Mouse (Mus musculus) bone marrow, adult 2 months (tissue): ENCODE results near the gene Fam216a. TPM values are rescaled to one million over a fixed set of nuclear protein-coding genes. Genes with fewer than 3 reads are reported as not detected.
"Not testable (repeated sequence)": the region's sequence is repeated elsewhere in the genome, so short reads cannot be mapped to it uniquely, and the experiment has no call there.

Experiments
- H3K27ac ChIP-seq: fragments of 200-500 bp; 2 replicates; pipeline ENCODE4 v1.5.1; 2012; ENCODE audit warnings: low read depth, mild to moderate bottlenecking, control low read depth, inconsistent platforms, low read length; ENCODE audit not compliant: control insufficient read depth, poor library complexity, insufficient read depth
- H3K4me1 ChIP-seq: fragments of 200-500 bp; 2 replicates; pipeline ENCODE4 v1.6.1; 2011; ENCODE audit warnings: low read length; ENCODE audit not compliant: control insufficient read depth, insufficient read depth
- H3K4me3 ChIP-seq: fragments of 200-500 bp; replicated peaks from 2 replicates; pipeline ENCODE3; 2011; ENCODE audit warnings: mild to moderate bottlenecking, low read depth, low read length, control low read depth; ENCODE audit not compliant: control insufficient read depth
- CTCF ChIP-seq: fragments of 200-500 bp; IDR thresholded peaks from 2 replicates; pipeline ENCODE4 v1.5.1; 2011; ENCODE audit warnings: low read length, control low read depth; ENCODE audit not compliant: control insufficient read depth, insufficient read depth
- POLR2A ChIP-seq: fragments of 200-500 bp; IDR thresholded peaks from 2 replicates; pipeline ENCODE4 v1.6.1; 2011; ENCODE audit warnings: low read depth, mild to moderate bottlenecking, control low read depth, low read length, borderline replicate concordance; ENCODE audit not compliant: control insufficient read depth
- WGBS: fragments of 180-500 bp; shearing (Covaris S2); methylation state at CpG from one replicate; pipeline ENCODE4 v1.1.7; 2018; 5-methylcytosine and 5-hydroxymethylcytosine counted together
- polyA plus RNA-seq: library from polyadenylated mRNA; stranded (reverse); fragments of >200 nt; gene quantifications from 2 replicates; pipeline ENCODE4 v1.2.4, GENCODE M21; 2011; ENCODE audit warnings: low replicate concordance; ENCODE audit not compliant: missing spikeins, insufficient read depth, insufficient read length

The Fam216a gene
- polyA plus RNA-seq, 1 experiment, result 16.4 TPM

DNA sequence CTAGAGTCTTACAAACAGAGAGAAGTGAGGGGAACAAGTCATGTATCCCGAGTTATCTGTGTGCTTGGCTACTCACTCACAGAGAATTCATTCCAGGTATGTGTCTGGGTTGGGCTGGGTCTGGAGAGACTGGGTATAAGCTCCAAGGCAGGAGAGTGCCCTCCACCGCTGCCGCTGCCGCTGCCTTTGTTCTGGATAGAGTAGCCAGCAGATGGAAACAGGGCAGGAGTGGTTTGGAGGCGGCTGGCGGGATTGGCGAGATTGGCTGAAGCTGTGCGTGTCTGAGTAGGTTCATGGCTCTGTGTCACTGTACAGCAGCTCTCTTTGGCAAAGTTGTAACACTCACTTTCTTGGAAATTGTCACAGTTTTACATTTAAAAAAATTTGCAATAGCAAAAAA lies 48.6 kb downstream of the Fam216a start:
- H3K4me1 ChIP-seq, result no peaks in the 10 kb centered on the region
- no peak overlapping the region for H3K4me3 ChIP-seq
- 90% methylated on average over 8 of the region's 8 CpGs for WGBS
- no peak overlapping the region for H3K27ac ChIP-seq
- TF ChIP-seq CTCF (no peak), POLR2A (no peak)

DNA sequence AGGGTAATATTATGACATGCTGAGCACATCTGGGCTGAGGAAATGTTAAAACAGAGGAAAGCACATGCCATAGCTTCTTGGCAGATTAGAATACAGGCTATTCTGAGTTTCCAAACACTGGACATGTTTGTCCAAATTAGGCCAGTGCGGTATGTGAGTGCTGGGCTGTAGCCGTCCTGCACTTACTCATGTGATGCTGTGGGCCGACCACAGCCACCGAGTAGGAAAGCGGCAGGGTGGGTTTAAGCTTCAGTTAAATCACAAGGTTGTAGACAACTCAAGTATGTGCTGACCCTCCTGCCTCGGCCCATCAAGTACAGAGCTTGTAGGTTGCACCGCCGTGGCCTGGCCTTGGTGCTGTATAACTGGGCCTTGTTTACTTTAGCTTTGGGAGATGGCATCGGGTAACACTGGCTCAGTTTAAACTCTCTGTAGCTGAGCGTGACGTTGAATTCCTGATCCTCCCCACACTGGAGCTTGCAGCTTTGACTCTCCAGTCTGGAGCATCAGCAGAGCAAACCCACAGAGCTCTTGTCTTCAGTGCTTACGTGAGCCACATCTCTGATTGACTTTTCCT lies 51.9 kb downstream of the Fam216a start:
- WGBS, result 93% methylated on average over 12 of the region's 12 CpGs
- Histone ChIP-seq H3K27ac (no peak overlapping the region), H3K4me3 (no peak overlapping the region), H3K4me1 (peaks cover 2% of the 10 kb centered on the region; the same call in 1 of the 2 replicates)
- no peak for TF ChIP-seq POLR2A

DNA sequence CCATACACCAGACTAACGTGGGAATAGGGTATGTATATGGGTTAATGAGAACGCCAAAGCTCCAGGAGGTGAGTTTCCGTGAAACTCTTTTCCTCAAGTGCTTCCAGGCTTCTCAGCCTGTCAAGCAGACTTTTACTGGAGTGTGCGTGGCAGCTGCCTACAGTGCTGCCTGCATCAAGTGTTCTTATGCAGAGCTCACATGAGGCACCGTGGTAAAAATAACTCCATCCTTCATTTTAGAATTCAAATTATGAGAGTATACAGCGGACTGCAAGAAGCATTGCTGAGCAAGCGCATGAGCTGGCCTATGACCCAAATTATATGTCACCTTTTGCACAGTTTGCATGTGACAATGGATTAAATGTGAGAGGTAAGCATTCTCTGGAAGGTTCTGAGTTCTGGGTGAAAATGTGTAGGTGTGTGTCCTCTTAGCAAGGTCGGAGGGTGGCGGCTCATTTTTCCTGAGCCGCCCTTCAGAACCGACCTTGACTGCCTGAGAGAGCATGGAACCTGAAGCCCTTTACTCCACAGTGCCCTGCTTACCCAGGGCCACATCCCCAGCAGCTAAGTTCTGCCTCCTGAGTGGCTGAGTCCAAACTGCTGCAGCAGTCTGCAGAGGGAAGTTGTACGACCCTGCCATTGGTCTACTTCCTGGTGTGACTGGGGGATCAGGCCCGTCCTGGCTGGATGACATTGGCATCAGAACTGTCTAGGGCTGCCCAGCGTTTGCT lies 52.5 kb downstream of the Fam216a start:
- H3K27ac ChIP-seq, result no peak overlapping the region
- 81% methylated on average over 14 of the region's 14 CpGs for WGBS
- H3K4me3 ChIP-seq, result no peak overlapping the region
- TF ChIP-seq CTCF (no peak), POLR2A (no peak)
- H3K4me1 ChIP-seq, result peaks cover 7% of the 10 kb centered on the region

DNA sequence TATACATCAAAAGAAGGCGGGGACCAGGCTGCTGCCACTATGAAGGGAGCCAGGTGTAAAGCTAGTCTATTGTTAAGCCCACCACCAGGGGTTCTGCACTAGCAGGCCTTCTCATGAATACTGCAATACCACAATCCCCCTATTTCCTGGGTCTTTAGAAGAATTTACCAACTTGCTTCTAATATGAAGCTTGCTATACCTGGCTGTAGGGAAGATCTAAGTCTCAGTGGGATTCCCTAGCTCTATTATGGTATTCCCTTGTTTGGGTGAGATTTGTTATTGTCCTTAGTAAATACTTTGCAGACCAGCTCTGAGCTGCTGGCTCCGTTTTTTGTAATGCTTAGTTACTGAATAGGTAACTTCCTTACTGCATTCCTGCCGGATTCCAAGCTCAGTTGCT lies 53.2 kb downstream of the Fam216a start:
- WGBS, result 91% methylated on average over 3 of the region's 3 CpGs
- H3K4me3 ChIP-seq, H3K27ac ChIP-seq, H3K4me1 ChIP-seq: not testable (repeated sequence)

DNA sequence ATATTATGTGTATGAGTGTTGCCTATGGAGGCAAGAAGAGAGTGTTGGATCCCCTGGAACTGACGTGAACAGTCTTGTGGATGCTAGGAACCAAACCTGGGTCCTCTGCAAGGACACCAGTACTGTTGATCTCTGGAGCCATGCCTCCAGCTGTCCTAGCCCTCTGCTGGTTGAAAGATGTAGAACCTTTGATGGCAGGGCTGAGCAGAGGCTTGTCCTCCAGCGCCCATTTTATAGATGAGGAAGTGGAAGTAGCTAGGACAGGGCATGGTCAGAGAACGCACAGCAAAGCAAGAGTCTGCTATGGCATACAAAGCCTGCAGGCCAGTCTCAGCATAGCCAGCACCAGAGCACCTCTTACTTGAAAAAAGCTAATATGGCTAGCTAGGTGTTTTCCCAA lies 54.1 kb downstream of the Fam216a start:
- Histone ChIP-seq H3K4me3 (no peak overlapping the region), H3K4me1 (peaks cover 8% of the 10 kb centered on the region), H3K27ac (no peak overlapping the region)
- WGBS, result 31% methylated on average over 3 of the region's 3 CpGs
- TF ChIP-seq CTCF (peak; percentile 67; the same call in 1 of the 2 replicates), POLR2A (no peak)

DNA sequence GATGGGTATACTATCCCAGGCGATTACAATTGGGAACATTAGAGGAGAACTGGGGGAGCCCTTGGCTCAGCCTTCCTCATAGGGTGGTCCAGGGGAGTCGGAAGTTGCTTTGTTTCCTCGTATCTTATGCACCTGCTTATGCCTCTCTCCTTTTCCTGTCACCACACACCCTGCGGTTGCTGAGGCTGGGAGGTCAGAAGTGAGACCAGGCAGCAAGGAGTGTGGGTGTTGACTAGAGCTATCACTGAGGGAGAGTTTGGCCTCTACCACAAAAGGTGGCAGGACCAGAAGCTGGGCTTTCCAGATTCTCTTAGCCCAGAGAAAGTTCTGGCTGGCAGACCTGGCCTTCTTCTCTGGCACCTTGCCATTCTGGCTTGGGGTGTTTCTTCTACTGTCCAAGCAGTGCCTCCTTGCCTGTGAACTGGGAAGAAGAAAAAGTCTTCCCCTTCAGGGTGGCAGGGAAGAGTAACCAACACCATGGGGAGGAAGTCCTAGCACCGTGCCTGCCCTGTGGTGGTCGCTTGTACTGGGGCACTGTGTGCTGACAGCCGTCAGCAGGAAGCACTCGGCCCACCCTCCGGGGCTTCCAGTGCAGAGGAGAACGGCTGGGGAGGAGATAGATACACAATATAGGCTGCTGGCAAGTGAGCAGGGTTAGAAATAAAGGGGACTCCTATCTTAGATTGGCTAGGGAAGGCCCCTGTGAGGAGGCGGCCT lies 54.7 kb downstream of the Fam216a start:
- Histone ChIP-seq H3K27ac (peak overlapping the region; percentile 40), H3K4me1 (peaks cover 8% of the 10 kb centered on the region), H3K4me3 (no peak overlapping the region)
- WGBS, result 22% methylated on average over 11 of the region's 11 CpGs
- TF ChIP-seq CTCF (no peak), POLR2A (no peak)

DNA sequence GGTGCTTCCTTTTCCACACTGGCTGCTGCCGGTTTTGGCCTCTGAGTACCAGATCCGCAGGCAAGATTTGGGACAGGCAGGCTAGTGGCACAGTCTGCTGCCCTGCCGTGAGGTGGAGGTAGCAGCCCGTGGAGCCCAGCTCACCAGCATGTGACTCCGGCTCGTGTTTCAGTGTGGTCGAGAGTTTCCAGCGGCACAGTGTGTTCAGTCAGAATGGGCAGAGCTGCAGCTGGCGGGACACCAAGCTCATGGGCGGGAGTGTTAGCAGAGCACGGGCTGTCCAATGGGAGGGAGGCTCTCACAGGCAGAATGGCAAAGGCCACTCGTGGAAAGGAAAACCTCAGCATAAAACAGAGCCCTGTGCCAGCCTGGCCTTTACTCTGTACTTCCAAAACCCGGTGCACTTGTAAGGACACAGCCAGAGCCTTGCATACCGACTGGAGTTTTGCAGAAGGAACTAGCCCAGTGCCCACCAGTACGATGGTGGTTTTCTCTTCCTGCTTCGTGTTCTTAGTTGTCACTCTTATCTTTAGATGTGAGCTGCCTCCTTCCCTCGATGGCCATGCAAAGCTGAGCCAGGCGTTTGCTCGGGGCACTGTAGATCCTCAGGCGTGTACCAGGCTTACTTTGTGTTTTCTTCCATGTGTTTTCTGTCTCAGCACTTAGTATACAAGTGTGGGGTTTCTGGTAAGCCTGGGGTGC lies 57.0 kb downstream of the Fam216a start:
- Histone ChIP-seq H3K4me3 (peak overlapping the region; percentile 1), H3K27ac (peak overlapping the region; percentile 83), H3K4me1 (peaks cover 10% of the 10 kb centered on the region)
- WGBS, result 4% methylated on average over 20 of the region's 20 CpGs
- TF ChIP-seq POLR2A, result peak; percentile 28; the same call in 1 of the 2 replicates
- TF ChIP-seq CTCF, result peak; percentile 30; the same call in 1 of the 2 replicates

Other genes with a start within 250 kb of the Fam216a start
- gene Ccdc63, start 231.5 kb downstream of the Fam216a start, polyA plus RNA-seq, result 4.5 and 8.2 TPM in 2 replicates
- 221 and 312 TPM in 2 replicates for gene Ppp1cc, start 214.1 kb downstream of the Fam216a start, polyA plus RNA-seq
- 18.2 and 30.0 TPM in 2 replicates for gene Hvcn1, start 165.6 kb downstream of the Fam216a start, polyA plus RNA-seq
- gene Tctn1, start 107.9 kb downstream of the Fam216a start, polyA plus RNA-seq, result 6.5 and 17.7 TPM in 2 replicates
- 5.0 and 7.2 TPM in 2 replicates for gene Pptc7, start 88.0 kb downstream of the Fam216a start, polyA plus RNA-seq
- 2.1 and 4.1 TPM in 2 replicates for gene Rad9b, start 18.1 kb downstream of the Fam216a start, polyA plus RNA-seq
- gene Vps29, start 18.0 kb downstream of the Fam216a start, polyA plus RNA-seq, result 32.0 and 34.8 TPM in 2 replicates
- 12.9 and 16.1 TPM in 2 replicates for gene Gpn3, start 488 bp downstream of the Fam216a start, polyA plus RNA-seq
- gene Arpc3, start 19.5 kb upstream of the Fam216a start, polyA plus RNA-seq, result 280 and 397 TPM in 2 replicates
- 17.7 and 17.8 TPM in 2 replicates for gene Anapc7, start 49.3 kb upstream of the Fam216a start, polyA plus RNA-seq
- gene Atp2a2, start 129.9 kb upstream of the Fam216a start, polyA plus RNA-seq, result 19.9 and 35.8 TPM in 2 replicates
- gene Ift81, start 242.2 kb upstream of the Fam216a start, polyA plus RNA-seq, result 0.86 and 2.1 TPM in 2 replicates